ENCODE assay signal across 28 mouse cellular contexts in genomic region chr4:62570029-62570428, GRCm38 (mm10). TPM values are rescaled to one million over a fixed set of nuclear protein-coding genes. Genes with fewer than 3 reads are reported as not detected.
DNase-seq lines count a peak whose midpoint lies in the region; ATAC-seq and TF ChIP-seq lines count a peak whose summit lies in the region.
"Had no signal": no experiment of that assay in that cellular context is flagged by ENCODE, and none has a peak within 500 bp of the region (broad histone marks: within the 10 kb centered on the region; RNA-seq: fewer than 3 reads in every experiment).

No protein-coding gene starts in this region.

- TF ChIP-seq POLR2A in lung, adult 2 months (IDR thresholded peaks at IDR 0.05; ENCODE audit: borderline replicate concordance, extremely low read depth, low read depth, low read length): no peak

- H3K4me2 ChIP-seq in heart, embryonic 16.5 days (ENCODE audit: low read depth, low read length): peak overlapping the region; percentile 33
- no peak overlapping the region for H3K4me2 ChIP-seq in lung, embryonic 16.5 days (ENCODE audit: low read depth, low read length)
- H3K4me2 ChIP-seq: embryonic facial prominence, embryonic 15.5 days; liver, embryonic 13.5 days; neural tube, embryonic 13.5 days had no signal

- peaks cover 16% of the 10 kb centered on the region for H3K4me1 ChIP-seq in heart, embryonic 16.5 days (ENCODE audit: control insufficient read depth, insufficient read depth, low read length)
- H3K4me1 ChIP-seq in lung, embryonic 16.5 days (replicated peaks; ENCODE audit: control insufficient read depth, insufficient read depth, low read length): peaks cover 10% of the 10 kb centered on the region; the same call in 1 of the 2 replicates
- H3K4me1 ChIP-seq in lung, adult 2 months (ENCODE audit: control insufficient read depth, insufficient read depth, low read length): no peaks in the 10 kb centered on the region
- H3K4me1 ChIP-seq: embryonic facial prominence, embryonic 15.5 days; liver, embryonic 13.5 days; neural tube, embryonic 13.5 days had no signal

- H3K27me3 ChIP-seq in heart, embryonic 16.5 days (ENCODE audit: control insufficient read depth, insufficient read depth, low read length): peaks cover 58% of the 10 kb centered on the region
- no peaks in the 10 kb centered on the region for H3K27me3 ChIP-seq in lung, embryonic 16.5 days (ENCODE audit: control insufficient read depth, insufficient read depth, low read depth, low read length)
- H3K27me3 ChIP-seq: embryonic facial prominence, embryonic 15.5 days; liver, embryonic 13.5 days; neural tube, embryonic 13.5 days had no signal

- H3K9ac ChIP-seq in heart, embryonic 16.5 days (ENCODE audit: low read length): no peak overlapping the region
- H3K9ac ChIP-seq in lung, embryonic 16.5 days (ENCODE audit: low read length): no peak overlapping the region
- H3K9ac ChIP-seq: embryonic facial prominence, embryonic 15.5 days; liver, embryonic 13.5 days; neural tube, embryonic 13.5 days had no signal

- no peak overlapping the region for H3K4me3 ChIP-seq in heart, embryonic 16.5 days (ENCODE audit: low read length)
- H3K4me3 ChIP-seq in lung, embryonic 16.5 days (ENCODE audit: low read length): no peak overlapping the region
- H3K4me3 ChIP-seq in lung, adult 2 months (replicated peaks; ENCODE audit: extremely low read depth, low read depth, low read length): no peak overlapping the region
- H3K4me3 ChIP-seq: embryonic facial prominence, embryonic 15.5 days; hindbrain, embryonic 10.5 days; left cerebral cortex, adult 2 months; liver, embryonic 13.5 days; myocyte; neural tube, embryonic 13.5 days had no signal

- 0 out of 2 replicates have a peak overlapping the region, but pooled peaks have one; percentile 10 for H3K27ac ChIP-seq in heart, embryonic 16.5 days (ENCODE audit: low read length)
- H3K27ac ChIP-seq in lung, embryonic 16.5 days (ENCODE audit: low read length): peak overlapping the region; percentile 22
- H3K27ac ChIP-seq: embryonic facial prominence, embryonic 15.5 days; hindbrain, embryonic 10.5 days; left cerebral cortex, adult 2 months; liver, embryonic 13.5 days; macrophage; neural tube, embryonic 13.5 days had no signal

- TF ChIP-seq CTCF in lung, adult 2 months (IDR thresholded peaks at IDR 0.05; ENCODE audit: insufficient read depth, low read length): no peak

- 26% methylated on average over 5 of the region's 5 CpGs for WGBS in heart, embryonic 16.5 days
- 39% methylated on average over 5 of the region's 5 CpGs for WGBS in lung, embryonic 16.5 days
- WGBS in lung, adult 2 months: 63% methylated on average over 5 of the region's 5 CpGs

- ATAC-seq in frontal cortex, adult (ENCODE audit: low TSS enrichment): peak; percentile 44; the same call in 1 of the 2 replicates
- ATAC-seq in heart, embryonic 16.5 days (replicated peaks; ENCODE audit: extremely low read depth, insufficient read depth, low FRiP score): no peak
- ATAC-seq in lung, embryonic 16.5 days (ENCODE audit: low read depth): peak; percentile 77
- ATAC-seq in inflammation-experienced regulatory T-cells, adult 6 months: no peak
- ATAC-seq: forebrain, embryonic 14.5 days; hindbrain, embryonic 16.5 days; midbrain, embryonic 16.5 days had no signal

- H3K36me3 ChIP-seq in heart, embryonic 16.5 days (ENCODE audit: control insufficient read depth, insufficient read depth): no peaks in the 10 kb centered on the region
- H3K36me3 ChIP-seq in lung, embryonic 16.5 days (ENCODE audit: control insufficient read depth, insufficient read depth, low read length): no peaks in the 10 kb centered on the region
- H3K36me3 ChIP-seq: embryonic facial prominence, embryonic 15.5 days; hindbrain, embryonic 10.5 days; liver, embryonic 13.5 days; neural tube, embryonic 13.5 days had no signal

- DNase-seq in frontal cortex, adult 2 months (ENCODE audit: extremely low spot score in 1 of 2, low spot score in 1 of 2): no peak
- DNase-seq in heart, adult 18-20 months: no peak
- DNase-seq in lung, adult 2 months: no peak
- DNase-seq: adrenal gland, postnatal 14 days; cerebellum, adult 8-10 months; cerebellum, postnatal 36 days; gastrocnemius, postnatal 10 days; kidney, adult 2 months; kidney, postnatal 10 days; liver, embryonic 13.5 days; retina, postnatal 1 day; right cerebral cortex, postnatal 25 days; thymus, adult 18-20 months; thymus, postnatal 36 days had no signal

- no peaks in the 10 kb centered on the region for H3K9me3 ChIP-seq in heart, embryonic 16.5 days (replicated peaks; ENCODE audit: control insufficient read depth, low read length)
- H3K9me3 ChIP-seq in lung, embryonic 16.5 days (ENCODE audit: control insufficient read depth, low read length): no peaks in the 10 kb centered on the region
- H3K9me3 ChIP-seq: embryonic facial prominence, embryonic 15.5 days; hindbrain, embryonic 10.5 days; liver, embryonic 13.5 days; neural tube, embryonic 13.5 days had no signal

RNA-seq across cellular contexts. Expression of gene Rgs3, which starts 10.4 kb away (rescaled TPM):
- polyA plus RNA-seq in frontal cortex, adult 2 months (2012; rRNA removed): 46.3 and 48.4 TPM in 2 replicates
- 62.8 and 63.1 TPM in 2 replicates for polyA plus RNA-seq in heart, embryonic 16.5 days (2015; fragmentation: Nextera tagmentation; extraction: Ambion mirVana)
- total RNA-seq in heart, adult 18-20 months (2021): 10 to 100 TPM; 21.5 to 25.9 TPM
- 57.4 and 66.1 TPM in 2 replicates for polyA plus RNA-seq in lung, embryonic 16.5 days (2015; fragmentation: Nextera tagmentation; extraction: Ambion mirVana)
- polyA plus RNA-seq in lung, adult 2 months (2012; rRNA removed): 97.1 and 104 TPM in 2 replicates
- 10 to 100 TPM; 50.8 to 68.5 (median 62.7) TPM for polyA plus RNA-seq in inflammation-experienced regulatory T-cells, adult 6 months (2017; shearing (Covaris generic))

RNA-seq across cellular contexts. Expression of gene 4933430I17Rik, which starts 44.9 kb away (rescaled TPM):
- polyA plus RNA-seq in frontal cortex, adult 2 months (2012; rRNA removed): 0.44 TPM in 2 replicates
- 0.32 and 0.41 TPM in 2 replicates for polyA plus RNA-seq in heart, embryonic 16.5 days (2015; fragmentation: Nextera tagmentation; extraction: Ambion mirVana)
- not detected for total RNA-seq in heart, adult 18-20 months (2021)
- 0.40 and 0.54 TPM in 2 replicates for polyA plus RNA-seq in lung, embryonic 16.5 days (2015; fragmentation: Nextera tagmentation; extraction: Ambion mirVana)
- polyA plus RNA-seq in lung, adult 2 months (2012; rRNA removed): 0.08 and 0.15 TPM in 2 replicates
- polyA plus RNA-seq in inflammation-experienced regulatory T-cells, adult 6 months (2017; shearing (Covaris generic)): under 1 TPM in 2 of 3 experiments, not detected in 1; 0.40 to 0.44 TPM
- polyA plus RNA-seq: spleen, adult 2 months had no signal

RNA-seq across cellular contexts. Expression of gene Pole3, which starts 45.2 kb away (rescaled TPM):
- polyA plus RNA-seq in frontal cortex, adult 2 months (2012; rRNA removed): 30.6 and 31.3 TPM in 2 replicates
- 47.8 and 51.4 TPM in 2 replicates for polyA plus RNA-seq in heart, embryonic 16.5 days (2015; fragmentation: Nextera tagmentation; extraction: Ambion mirVana)
- total RNA-seq in heart, adult 18-20 months (2021): 10 to 100 TPM; 17.7 to 19.5 TPM
- 79.9 and 83.8 TPM in 2 replicates for polyA plus RNA-seq in lung, embryonic 16.5 days (2015; fragmentation: Nextera tagmentation; extraction: Ambion mirVana)
- polyA plus RNA-seq in lung, adult 2 months (2012; rRNA removed): 8.9 and 16.1 TPM in 2 replicates
- 10 to 100 TPM; 28.8 to 36.2 (median 36.2) TPM for polyA plus RNA-seq in inflammation-experienced regulatory T-cells, adult 6 months (2017; shearing (Covaris generic))

RNA-seq across cellular contexts. Expression of gene Alad, which starts 50.3 kb away (rescaled TPM):
- polyA plus RNA-seq in frontal cortex, adult 2 months (2012; rRNA removed): 37.2 and 43.1 TPM in 2 replicates
- polyA plus RNA-seq in heart, embryonic 16.5 days (2015; fragmentation: Nextera tagmentation; extraction: Ambion mirVana): 57.6 and 69.8 TPM in 2 replicates
- total RNA-seq in heart, adult 18-20 months (2021): 10 to 100 TPM; 75.4 to 87.1 TPM
- 141 and 168 TPM in 2 replicates for polyA plus RNA-seq in lung, embryonic 16.5 days (2015; fragmentation: Nextera tagmentation; extraction: Ambion mirVana)
- polyA plus RNA-seq in lung, adult 2 months (2012; rRNA removed): 139 and 141 TPM in 2 replicates
- 10 to 100 TPM; 75.5 to 92.5 (median 76.8) TPM for polyA plus RNA-seq in inflammation-experienced regulatory T-cells, adult 6 months (2017; shearing (Covaris generic))

Comparison
In these comparisons a context has a peak if more than half of its experiments do, and no peak if none do; other contexts are left out.
1. ATAC-seq: peak in frontal cortex, adult (single experiment) and lung, embryonic 16.5 days (single experiment); none in heart, embryonic 16.5 days (single experiment) and inflammation-experienced regulatory T-cells, adult 6 months (single experiment).